ENCODE assay signal across 30 mouse cellular contexts in genomic region chr2:160567813-160568212, GRCm38 (mm10).
"Had no signal": no experiment of that assay in that cellular context is flagged by ENCODE, and none has a peak within 500 bp of the region (broad histone marks: within the 10 kb centered on the region; RNA-seq: fewer than 3 reads in every experiment).

No protein-coding gene starts in this region.

- H3K4me2 ChIP-seq: limb, embryonic 12.5 days; limb, embryonic 13.5 days; limb, embryonic 15.5 days; liver, embryonic 11.5 days; liver, embryonic 12.5 days; liver, embryonic 13.5 days; liver, embryonic 15.5 days; lung, embryonic 14.5 days; lung, embryonic 15.5 days; midbrain, embryonic 11.5 days; midbrain, embryonic 12.5 days; midbrain, embryonic 13.5 days; midbrain, embryonic 15.5 days; neural tube, embryonic 12.5 days; neural tube, embryonic 13.5 days had no signal

- H3K9ac ChIP-seq: limb, embryonic 12.5 days; limb, embryonic 13.5 days; limb, embryonic 15.5 days; liver, embryonic 12.5 days; liver, embryonic 13.5 days; liver, embryonic 14.5 days; liver, embryonic 15.5 days; liver, postnatal 0 days; lung, embryonic 14.5 days; lung, embryonic 15.5 days; midbrain, embryonic 12.5 days; midbrain, embryonic 13.5 days; midbrain, embryonic 15.5 days; neural tube, embryonic 12.5 days; neural tube, embryonic 13.5 days had no signal

- H3K27ac ChIP-seq: limb, embryonic 12.5 days; limb, embryonic 13.5 days; limb, embryonic 15.5 days; liver, embryonic 12.5 days; liver, embryonic 13.5 days; liver, embryonic 14.5 days; liver, embryonic 15.5 days; lung, embryonic 15.5 days; macrophage; midbrain, embryonic 10.5 days; midbrain, embryonic 12.5 days; midbrain, embryonic 13.5 days; midbrain, embryonic 15.5 days; neural tube, embryonic 12.5 days; neural tube, embryonic 13.5 days had no signal

- H3K4me3 ChIP-seq: limb, embryonic 12.5 days; limb, embryonic 13.5 days; limb, embryonic 15.5 days; liver, embryonic 12.5 days; liver, embryonic 13.5 days; liver, embryonic 15.5 days; lung, embryonic 15.5 days; megakaryocyte, embryonic 14.5 days; midbrain, embryonic 10.5 days; midbrain, embryonic 12.5 days; midbrain, embryonic 13.5 days; midbrain, embryonic 15.5 days; myocyte; neural tube, embryonic 12.5 days; neural tube, embryonic 13.5 days had no signal

- H3K36me3 ChIP-seq: limb, embryonic 12.5 days; limb, embryonic 13.5 days; limb, embryonic 15.5 days; liver, embryonic 12.5 days; liver, embryonic 13.5 days; liver, embryonic 15.5 days; lung, embryonic 15.5 days; midbrain, embryonic 10.5 days; midbrain, embryonic 12.5 days; midbrain, embryonic 13.5 days; midbrain, embryonic 15.5 days; neural tube, embryonic 12.5 days; neural tube, embryonic 13.5 days had no signal

- DNase-seq: left cerebral cortex, postnatal 4 days; liver; liver, embryonic 13.5 days; liver, postnatal 0 days; lung, adult 18-20 months; lung, adult 2 months; lung, embryonic 14.5 days; lung, postnatal 10 days; lung, postnatal 14 days; lung, postnatal 36 days; lung, postnatal 4 days; midbrain, embryonic 14.5 days had no signal

- H3K4me1 ChIP-seq: limb, embryonic 12.5 days; limb, embryonic 13.5 days; limb, embryonic 15.5 days; liver, embryonic 12.5 days; liver, embryonic 13.5 days; liver, embryonic 15.5 days; lung, embryonic 15.5 days; megakaryocyte, embryonic 14.5 days; midbrain, embryonic 10.5 days; midbrain, embryonic 12.5 days; midbrain, embryonic 13.5 days; midbrain, embryonic 15.5 days; neural tube, embryonic 12.5 days; neural tube, embryonic 13.5 days had no signal

- H3K27me3 ChIP-seq: limb, embryonic 12.5 days; limb, embryonic 13.5 days; limb, embryonic 15.5 days; liver, embryonic 12.5 days; liver, embryonic 13.5 days; liver, embryonic 15.5 days; lung, embryonic 15.5 days; megakaryocyte, embryonic 14.5 days; midbrain, embryonic 12.5 days; midbrain, embryonic 15.5 days; neural tube, embryonic 12.5 days had no signal

- H3K9me3 ChIP-seq: limb, embryonic 12.5 days; limb, embryonic 13.5 days; limb, embryonic 15.5 days; liver, embryonic 12.5 days; liver, embryonic 13.5 days; liver, embryonic 15.5 days; lung, embryonic 15.5 days; megakaryocyte, embryonic 14.5 days; midbrain, embryonic 10.5 days; midbrain, embryonic 12.5 days; midbrain, embryonic 13.5 days; midbrain, embryonic 15.5 days; neural tube, embryonic 12.5 days had no signal
